Mouse (Mus musculus) cerebral cortex, adult 2 months (tissue): Measurements from ENCODE around the gene Tacstd2.

Experiments used
- WGBS: fragments of 180-500 bp; shearing (Covaris S2); methylation state at CpG from one replicate; pipeline ENCODE4 v1.1.7; 2018; 5-methylcytosine and 5-hydroxymethylcytosine counted together

Gene Tacstd2

GRCm38 (mm10) chr6:67535777-67536054 is at the start of gene Tacstd2:
Tacstd2 (minus strand) TSS chr6:67535796.
- 15% methylated on average over 8 of the region's 8 CpGs for WGBS

GRCm38 (mm10) chr6:67566270-67566669 is 30.7 kb upstream of the Tacstd2 start:
- WGBS = 85% methylated on average over 3 of the region's 3 CpGs

- WGBS = 23% methylated on average over 1 of the region's 1 CpGs
Measured at GRCm38 (mm10) chr6:67549550-67549949, 14.0 kb upstream of the Tacstd2 start.

- 1% methylated on average over 62 of the region's 62 CpGs for WGBS
Measured at GRCm38 (mm10) chr6:67535005-67535776, 405 bp downstream of the Tacstd2 start.

- WGBS = 12% methylated on average over 31 of the region's 31 CpGs
Measured at GRCm38 (mm10) chr6:67534191-67535004, 1.2 kb downstream of the Tacstd2 start.

- WGBS = 9% methylated on average over 29 of the region's 29 CpGs
Measured at GRCm38 (mm10) chr6:67532665-67533440, 2.7 kb downstream of the Tacstd2 start.

GRCm38 (mm10) chr6:67531822-67532162 is 3.8 kb downstream of the Tacstd2 start:
- 80% methylated on average over 7 of the region's 7 CpGs for WGBS

- WGBS = 67% methylated on average over 9 of the region's 9 CpGs
Measured at GRCm38 (mm10) chr6:67530992-67531821, 4.4 kb downstream of the Tacstd2 start.

- WGBS = 86% methylated on average over 5 of the region's 5 CpGs
Measured at GRCm38 (mm10) chr6:67526356-67526755, 9.2 kb downstream of the Tacstd2 start.

GRCm38 (mm10) chr6:67501938-67502337 is 33.7 kb downstream of the Tacstd2 start:
- 95% methylated on average over 2 of the region's 6 CpGs for WGBS

- 77% methylated on average over 2 of the region's 2 CpGs for WGBS
Measured at GRCm38 (mm10) chr6:67491755-67492154, 43.8 kb downstream of the Tacstd2 start, which contains the start of gene Il23r. Il23r (minus strand) TSS chr6:67491855.
